Mouse (Mus musculus) natural killer cell, adult 2 months (primary cell): ENCODE data around the gene Slc13a4.

Experiments used
- DNase-seq, 2 experiments: peaks; one replicate each; pipeline ENCODE4 v3.0.0; 2022; ENCODE audit warnings: low spot score in 2 of 2

Slc13a4 gene

DNA sequence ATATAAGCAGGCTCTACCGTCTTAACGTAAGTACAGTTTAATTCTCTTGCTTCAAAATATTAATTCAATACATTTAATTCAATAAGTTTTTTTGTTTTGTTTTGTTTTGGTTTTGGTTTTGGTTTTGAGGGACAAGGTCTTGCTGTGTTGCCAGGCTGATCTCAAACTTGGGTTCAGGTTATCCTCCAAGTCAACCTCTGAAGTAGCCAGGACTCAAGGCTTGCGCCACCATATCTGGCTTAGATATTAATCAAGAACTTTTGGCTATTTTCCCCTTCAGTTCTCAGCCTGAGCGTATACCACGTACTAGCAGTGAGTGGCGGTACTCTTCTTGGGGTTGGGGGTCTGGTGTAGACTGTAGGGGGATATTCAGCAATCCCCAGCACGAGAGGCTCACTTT lies 5.3 kb downstream of the Slc13a4 start:
- DNase-seq, result no peak

DNA sequence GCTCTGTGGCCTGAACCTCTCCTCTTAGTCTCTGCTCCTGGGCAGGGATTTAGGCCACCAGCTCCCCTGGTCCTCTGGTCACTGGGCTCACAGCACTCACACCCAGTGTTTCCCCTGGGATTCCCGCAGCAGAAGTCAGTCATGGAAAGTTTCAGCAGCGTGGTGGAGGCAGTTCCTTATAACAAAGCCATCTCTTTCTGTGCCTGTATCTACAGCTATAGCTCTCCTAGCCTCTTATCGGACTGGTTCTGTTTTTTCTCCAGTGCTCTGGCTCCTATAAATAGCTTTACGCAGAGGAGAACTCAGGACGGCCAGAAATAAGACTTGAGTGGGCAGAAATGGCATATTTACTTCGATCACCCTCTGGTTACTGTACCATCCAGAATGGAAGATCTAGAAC lies 9.6 kb downstream of the Slc13a4 start:
- no peak for DNase-seq

- DNase-seq, result no peak
Measured at GRCm38 (mm10) chr6:35297516-35298227, 10.3 kb downstream of the Slc13a4 start.

DNA sequence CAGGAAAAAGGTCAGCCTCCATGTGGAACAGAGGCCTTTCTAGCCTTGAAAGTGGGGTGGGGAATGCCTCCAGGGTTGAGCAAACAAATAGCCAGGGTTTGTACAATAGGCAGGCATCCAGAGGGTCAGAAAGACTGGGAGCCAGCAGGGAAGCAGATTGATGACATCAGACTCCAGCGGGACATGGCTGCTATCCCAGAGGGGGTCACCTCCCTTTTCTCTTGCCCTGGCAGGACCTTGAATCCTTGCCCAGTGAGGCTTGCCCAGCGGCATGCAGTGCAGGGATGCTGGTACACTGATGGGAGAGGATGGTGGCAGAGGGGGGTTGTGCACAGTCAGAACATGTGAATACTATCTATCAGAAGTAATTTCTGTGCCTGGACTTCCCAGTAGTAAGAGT lies 10.9 kb downstream of the Slc13a4 start:
- no peak for DNase-seq

DNA sequence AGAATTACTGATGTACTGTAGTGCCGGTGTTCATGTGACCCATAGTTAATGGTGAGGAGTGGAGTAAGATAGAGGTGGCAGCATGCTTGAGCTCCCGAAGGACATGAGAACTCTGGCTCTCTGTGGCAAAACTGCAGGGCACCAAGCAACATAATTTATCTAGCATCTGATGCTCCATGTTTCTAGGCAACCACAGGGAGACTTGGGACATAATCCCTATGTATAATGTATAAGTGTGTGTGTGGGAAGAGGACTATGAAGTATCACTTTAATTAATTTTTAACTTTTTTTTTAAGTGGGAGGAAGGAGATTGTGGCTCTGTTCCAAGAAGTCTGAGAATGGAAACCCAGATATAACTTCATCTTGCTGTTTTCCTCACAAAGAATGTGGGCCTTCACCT lies 13.0 kb downstream of the Slc13a4 start:
- no peak for DNase-seq

DNA sequence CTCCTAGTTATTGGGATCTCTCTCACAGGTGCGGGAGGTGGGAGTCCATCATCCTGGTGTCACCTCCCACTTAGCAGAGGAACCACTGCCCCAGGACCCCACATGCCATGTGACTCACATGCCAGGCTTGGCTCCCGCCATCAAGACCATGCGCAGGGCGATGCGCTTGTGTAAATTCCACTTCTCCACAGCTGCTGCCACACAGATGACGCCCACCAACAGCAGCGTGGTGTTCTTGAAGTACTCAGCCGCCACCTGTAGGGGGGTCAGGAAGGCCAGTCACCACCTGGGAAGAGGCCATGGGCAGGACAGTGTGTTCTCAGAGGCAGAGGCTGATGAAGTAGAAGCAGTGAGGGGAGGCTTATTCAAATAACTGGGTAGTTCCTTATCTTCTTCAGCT lies 18.3 kb downstream of the Slc13a4 start:
- no peak for DNase-seq

- DNase-seq, result no peak
Measured at GRCm38 (mm10) chr6:35288920-35289319, 19.0 kb downstream of the Slc13a4 start.

- no peak for DNase-seq
Measured at GRCm38 (mm10) chr6:35288114-35288761, 19.7 kb downstream of the Slc13a4 start.

GRCm38 (mm10) chr6:35279306-35279705 lies 28.6 kb downstream of the Slc13a4 start:
- no peak for DNase-seq

DNA sequence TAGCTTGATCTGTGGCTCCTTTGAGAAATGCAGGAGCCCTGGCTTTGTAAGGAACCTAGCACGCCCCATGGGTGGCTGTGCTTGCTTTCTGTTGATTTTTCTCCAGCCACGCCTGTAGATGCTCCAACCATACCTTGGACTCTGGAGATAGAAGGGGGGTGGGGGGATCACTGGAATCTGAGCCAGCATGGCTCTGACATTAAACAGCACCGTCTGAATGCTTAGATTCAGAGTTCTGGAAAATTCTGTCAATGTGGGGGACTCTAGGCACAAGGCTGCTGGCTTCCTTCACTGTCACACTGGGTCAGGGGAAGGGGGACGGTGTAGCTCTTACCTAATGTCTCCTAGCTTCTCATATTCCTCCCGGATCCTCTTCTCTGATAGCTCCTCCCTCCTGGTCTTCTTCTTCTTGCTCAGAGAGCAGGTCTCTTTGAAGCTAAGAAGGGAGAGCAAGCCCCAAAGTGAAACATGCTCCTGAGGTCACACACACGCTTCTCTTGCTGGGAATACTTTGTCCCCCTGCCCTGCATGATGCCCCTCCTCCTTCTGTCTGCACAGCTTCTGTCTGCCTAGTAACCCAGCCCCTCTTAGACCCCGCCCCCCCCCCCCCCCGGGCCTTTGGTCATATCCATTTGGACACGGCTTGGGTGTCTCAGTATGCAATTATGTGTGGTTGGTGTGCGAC lies 29.9 kb downstream of the Slc13a4 start:
- DNase-seq, result no peak

- no peak for DNase-seq
Measured at GRCm38 (mm10) chr6:35273391-35274082, 34.4 kb downstream of the Slc13a4 start.

DNA sequence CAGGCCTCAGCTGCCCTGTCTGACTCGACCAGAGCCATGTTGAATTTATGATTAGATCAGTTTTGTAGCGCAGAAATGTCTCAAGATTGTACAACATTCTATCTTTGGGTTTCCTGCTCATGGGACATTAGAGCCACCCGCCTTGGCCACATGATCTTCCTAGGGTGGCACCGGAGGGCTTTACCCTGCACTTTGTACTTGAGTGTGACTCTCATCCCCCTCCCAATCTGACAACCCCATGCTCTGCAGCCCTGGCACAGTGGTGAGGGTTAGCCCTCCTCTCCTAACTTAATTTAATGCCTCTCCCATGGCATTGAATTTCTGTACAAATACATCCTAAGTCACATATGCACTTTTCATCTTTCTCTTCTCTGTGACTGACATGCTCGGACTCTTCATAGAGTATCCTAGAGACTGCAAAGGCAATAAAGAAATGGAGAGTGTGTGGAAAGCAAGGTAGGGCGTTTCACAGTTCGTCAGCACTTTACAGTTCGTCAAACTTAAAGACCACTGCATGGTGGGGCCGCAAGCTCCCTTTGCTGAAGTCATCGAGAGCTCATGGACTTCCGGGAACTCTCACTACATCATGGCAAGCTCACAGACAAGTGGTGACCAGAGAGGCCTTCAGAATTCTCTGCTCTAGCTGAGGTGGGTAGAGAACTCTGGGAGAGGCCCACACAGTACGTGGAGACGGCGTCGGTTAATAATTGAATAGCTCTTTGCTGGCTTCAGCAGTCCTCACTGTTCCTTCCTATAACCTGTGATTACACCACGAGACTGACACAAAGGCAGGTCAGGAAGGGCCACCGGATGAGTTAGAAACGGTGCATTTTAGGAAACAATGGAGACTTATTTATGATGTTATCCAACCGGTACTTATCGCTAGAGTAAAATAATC lies 35.8 kb downstream of the Slc13a4 start:
- DNase-seq, result no peak

DNA sequence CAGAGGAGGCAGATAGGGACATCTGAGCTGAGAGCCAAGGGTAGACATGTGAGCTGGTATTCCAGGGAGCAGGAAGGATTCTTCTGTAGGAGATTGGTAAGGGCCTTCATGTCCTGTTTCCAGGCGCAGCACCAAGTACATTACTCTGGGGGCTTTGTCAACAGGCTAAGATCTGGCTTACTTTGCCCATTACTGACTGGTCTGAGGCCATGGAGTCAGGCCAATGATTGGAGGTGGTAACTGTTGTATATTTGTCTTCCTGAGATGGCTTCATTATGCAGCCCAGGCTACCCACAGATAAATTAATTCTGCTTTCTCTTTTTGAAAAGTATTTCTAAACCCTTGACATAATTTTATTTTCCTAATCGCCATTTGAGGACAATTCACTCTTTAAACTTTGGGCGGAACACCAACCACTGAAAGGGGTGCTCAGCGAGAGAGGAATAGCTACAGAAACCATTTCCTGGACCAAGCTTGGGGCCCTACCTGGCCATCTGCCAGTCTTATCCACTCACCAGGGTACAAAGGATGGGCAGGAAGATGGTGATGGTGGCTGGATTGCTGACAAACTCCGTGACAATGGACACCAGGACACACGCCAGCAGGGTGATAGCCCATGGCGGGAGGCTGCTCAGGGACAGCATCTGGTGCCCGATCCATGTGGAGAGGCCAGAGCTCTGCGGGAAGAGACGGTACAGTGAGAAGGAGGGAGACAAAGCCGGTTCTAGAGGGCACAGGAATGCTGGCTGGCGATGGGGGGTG lies 36.7 kb downstream of the Slc13a4 start:
- DNase-seq, result no peak

DNA sequence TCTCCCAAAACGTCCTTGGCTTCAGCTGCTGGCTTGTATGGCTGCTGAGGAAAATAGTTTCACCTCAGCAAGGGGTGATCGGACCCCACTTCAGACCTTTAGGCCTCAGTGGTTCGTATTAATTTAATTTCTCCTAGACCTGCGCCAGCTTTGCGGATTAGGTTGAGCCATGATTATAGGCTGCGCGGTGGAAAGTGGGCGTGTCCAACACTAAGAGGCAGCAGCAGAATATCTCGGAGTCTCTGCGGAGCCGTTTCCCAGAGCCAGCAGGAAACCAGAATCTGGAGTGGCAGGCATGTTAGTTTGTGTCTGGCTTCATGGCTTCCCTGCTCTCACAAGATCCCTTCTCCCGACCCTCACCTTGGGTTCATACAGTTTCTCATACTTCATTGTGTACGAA lies 38.3 kb downstream of the Slc13a4 start:
- no peak for DNase-seq

DNA sequence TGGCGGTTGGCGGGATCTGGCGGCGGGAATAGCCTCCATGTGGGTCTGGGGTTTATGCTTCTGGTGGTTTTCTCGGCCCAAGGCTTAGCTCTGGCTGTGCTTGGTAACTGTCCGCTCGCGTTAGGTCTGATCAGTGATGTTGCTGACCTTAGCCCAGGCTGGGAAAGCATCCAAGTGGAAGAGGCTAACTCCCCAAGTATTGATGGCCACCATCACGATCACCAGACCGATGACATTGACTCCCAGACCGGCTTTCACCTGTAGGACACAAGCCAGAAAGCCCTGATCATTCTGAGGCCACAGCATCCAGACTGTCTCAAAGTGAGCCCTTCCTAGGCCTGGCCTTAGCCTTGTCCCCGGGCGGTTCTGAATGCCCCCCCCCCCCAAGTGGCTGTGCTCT lies 39.2 kb downstream of the Slc13a4 start:
- DNase-seq, result no peak

- DNase-seq, result no peak
Measured at GRCm38 (mm10) chr6:35265580-35266278, 42.2 kb downstream of the Slc13a4 start.

- no peak for DNase-seq
Measured at GRCm38 (mm10) chr6:35260531-35260930, 47.4 kb downstream of the Slc13a4 start.

- DNase-seq, result no peak
Measured at GRCm38 (mm10) chr6:35259526-35259925, 48.4 kb downstream of the Slc13a4 start.

GRCm38 (mm10) chr6:35258922-35259321 lies 49.0 kb downstream of the Slc13a4 start:
- no peak for DNase-seq

DNA sequence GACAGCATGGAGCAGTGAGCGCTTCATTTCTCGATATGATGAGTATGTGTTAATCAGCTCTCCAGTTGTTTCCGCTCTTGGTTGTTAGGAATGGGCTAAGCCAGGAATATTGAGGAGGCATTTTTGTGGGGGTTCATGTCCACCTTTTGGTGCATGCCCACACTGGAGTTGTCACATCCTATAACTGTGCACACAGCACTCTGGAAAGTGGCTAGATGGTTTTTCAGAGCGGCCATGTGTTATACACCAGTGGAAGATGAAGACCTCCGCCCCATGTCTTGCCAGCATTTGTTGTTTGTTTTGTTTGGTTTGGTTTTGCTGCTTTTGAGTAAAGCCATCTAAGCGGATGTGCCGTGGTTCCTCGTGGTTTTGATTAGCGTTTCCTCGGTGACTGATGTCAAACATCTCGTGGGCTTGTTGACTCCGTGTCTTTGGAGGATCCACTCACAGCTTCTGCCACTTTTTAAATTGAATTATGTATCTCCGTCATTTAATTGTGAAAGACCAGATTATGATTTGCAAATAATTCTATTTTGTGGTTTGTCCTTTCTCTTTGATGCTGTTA lies 50.2 kb downstream of the Slc13a4 start:
- DNase-seq, result peak; percentile 26 to 41
